Comparison of ENCODE assay signal across 12 mouse cellular contexts in the genomic region with DNA sequence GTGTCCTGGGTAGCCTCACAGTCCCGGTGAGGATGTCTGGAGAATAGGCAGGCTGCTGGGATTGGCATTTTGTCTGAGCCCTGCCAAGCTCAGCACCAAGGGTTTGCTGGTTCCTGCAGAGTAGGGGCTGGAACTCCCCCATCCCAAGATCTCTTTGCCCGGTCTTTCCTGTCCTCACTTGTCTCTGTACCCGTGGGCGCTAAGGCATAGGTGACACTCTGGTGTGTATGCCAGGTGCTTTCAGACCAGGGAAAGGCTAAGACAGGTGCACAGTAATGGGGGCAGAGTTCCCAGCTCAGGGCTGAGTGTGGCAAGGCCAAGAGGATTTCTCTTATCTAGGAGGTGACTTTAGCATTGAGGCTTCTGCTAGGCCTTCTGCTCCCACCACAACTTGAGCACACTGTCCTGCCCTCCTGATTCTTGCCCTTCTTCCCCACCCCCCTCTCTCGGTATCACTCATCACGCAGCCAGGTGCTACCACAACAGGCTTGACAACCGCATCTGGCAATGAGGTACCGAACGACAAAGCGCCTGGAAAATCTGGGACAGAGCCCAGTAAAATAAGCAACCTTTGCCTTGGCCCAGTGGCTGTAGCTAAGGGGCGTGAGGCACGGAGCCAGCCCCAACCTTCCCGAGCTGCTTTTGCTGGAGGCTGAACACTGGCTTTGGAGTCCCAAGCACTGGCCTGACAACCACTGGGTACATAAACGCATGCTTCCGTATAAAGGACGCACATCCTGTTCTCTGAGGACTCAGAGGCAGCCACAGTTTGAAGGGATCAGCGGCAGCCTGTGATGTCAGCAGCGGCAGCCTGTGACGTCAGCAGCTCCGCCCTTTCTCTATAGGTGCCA. TPM values are rescaled to one million over a fixed set of nuclear protein-coding genes. Genes with fewer than 3 reads are reported as not detected.
A peak's percentile ranks its signal among the peaks of the same experiment; 100 is the strongest.
DNase-seq lines count a peak whose midpoint lies in the region; ATAC-seq and TF ChIP-seq lines count a peak whose summit lies in the region.
"Had no signal": no experiment of that assay in that cellular context is flagged by ENCODE, and none has a peak within 500 bp of the region (broad histone marks: within the 10 kb centered on the region; RNA-seq: fewer than 3 reads in every experiment).

No protein-coding gene starts in this region.

- H3K4me2 ChIP-seq in intestine, embryonic 16.5 days (ENCODE audit: low read depth, low read length), result peak overlapping the region; percentile 51
- H3K4me2 ChIP-seq in liver, embryonic 12.5 days, result peak overlapping the region; percentile 45
- H3K4me2 ChIP-seq in hindbrain, embryonic 11.5 days (replicated peaks; ENCODE audit: low read depth, low read length), result no peak overlapping the region
- H3K4me2 ChIP-seq: forebrain, embryonic 12.5 days had no signal

- H3K9ac ChIP-seq in intestine, embryonic 16.5 days (ENCODE audit: low read depth, low read length), result peak overlapping the region; percentile 41; the same call in 1 of the 2 replicates
- no peak overlapping the region for H3K9ac ChIP-seq in liver, embryonic 12.5 days
- H3K9ac ChIP-seq in hindbrain, embryonic 11.5 days (ENCODE audit: low read depth, low read length), result no peak overlapping the region
- H3K9ac ChIP-seq: forebrain, embryonic 12.5 days had no signal

- peaks cover 65% of the 10 kb centered on the region for H3K27me3 ChIP-seq in heart, embryonic 10.5 days (ENCODE audit: insufficient read depth, poor library complexity, severe bottlenecking)
- H3K27me3 ChIP-seq in intestine, embryonic 16.5 days (replicated peaks; ENCODE audit: control insufficient read depth, insufficient read depth, low read length), result no peaks in the 10 kb centered on the region; the same call in 1 of the 2 replicates
- peaks cover 83% of the 10 kb centered on the region for H3K27me3 ChIP-seq in liver, embryonic 12.5 days (replicated peaks)
- peaks cover 20% of the 10 kb centered on the region for H3K27me3 ChIP-seq in hindbrain, embryonic 11.5 days (ENCODE audit: control insufficient read depth, insufficient read depth, low read length)

- peaks cover 33% of the 10 kb centered on the region for H3K4me1 ChIP-seq in heart, embryonic 10.5 days
- H3K4me1 ChIP-seq in intestine, embryonic 16.5 days (ENCODE audit: control insufficient read depth, insufficient read depth, low read length), result peaks cover 12% of the 10 kb centered on the region
- peaks cover 6% of the 10 kb centered on the region for H3K4me1 ChIP-seq in liver, embryonic 12.5 days
- peaks cover 4% of the 10 kb centered on the region; the same call in 1 of the 2 replicates for H3K4me1 ChIP-seq in hindbrain, embryonic 11.5 days (replicated peaks; ENCODE audit: control insufficient read depth, insufficient read depth, low read length)

- no peak overlapping the region for H3K27ac ChIP-seq in heart, embryonic 10.5 days
- H3K27ac ChIP-seq in intestine, embryonic 16.5 days (ENCODE audit: low read length), result no peak overlapping the region
- no peak overlapping the region for H3K27ac ChIP-seq in liver, embryonic 12.5 days
- no peak overlapping the region for H3K27ac ChIP-seq in layer of hippocampus, adult 2 months
- H3K27ac ChIP-seq in hindbrain, embryonic 11.5 days (ENCODE audit: low read depth, low read length), result no peak overlapping the region
- H3K27ac ChIP-seq: forebrain, embryonic 12.5 days had no signal

- peak; percentile 47 to 48 for DNase-seq in heart, postnatal 10 days
- no peak for DNase-seq in heart, embryonic 10.5 days (ENCODE audit: low spot score)
- DNase-seq in CD4-positive, CD25-positive, alpha-beta regulatory T cell, adult 2 months (ENCODE audit: low read depth, low spot score), result peak; percentile 70
- no peak for DNase-seq in layer of hippocampus, adult 2 months (ENCODE audit: low spot score in 2 of 2)
- no peak for DNase-seq in frontal cortex, postnatal 36 days (ENCODE audit: low spot score in 2 of 2)
- no peak for DNase-seq in hindbrain, embryonic 11.5 days (ENCODE audit: low spot score)
- DNase-seq: embryo, embryonic 11 days had no signal

- 0 out of 2 replicates have a peak, but pooled peaks cover 7% of the 10 kb centered on the region for H3K36me3 ChIP-seq in heart, embryonic 10.5 days
- H3K36me3 ChIP-seq in intestine, embryonic 16.5 days (ENCODE audit: control insufficient read depth, insufficient read depth, low read length), result peaks cover 10% of the 10 kb centered on the region
- peaks cover 42% of the 10 kb centered on the region for H3K36me3 ChIP-seq in liver, embryonic 12.5 days
- H3K36me3 ChIP-seq in hindbrain, embryonic 11.5 days (ENCODE audit: control insufficient read depth, insufficient read depth, low read length), result no peaks in the 10 kb centered on the region
- H3K36me3 ChIP-seq: forebrain, embryonic 12.5 days had no signal

- H3K4me3 ChIP-seq in heart, embryonic 10.5 days, result no peak overlapping the region
- peak overlapping the region; percentile 55 for H3K4me3 ChIP-seq in intestine, embryonic 16.5 days (ENCODE audit: low read length)
- no peak overlapping the region for H3K4me3 ChIP-seq in liver, embryonic 12.5 days
- no peak overlapping the region for H3K4me3 ChIP-seq in layer of hippocampus, adult 2 months
- H3K4me3 ChIP-seq in hindbrain, embryonic 11.5 days (ENCODE audit: low read depth, low read length), result no peak overlapping the region
- H3K4me3 ChIP-seq: forebrain, embryonic 12.5 days had no signal

- no peak for TF ChIP-seq CTCF in layer of hippocampus, adult 2 months (conservative IDR thresholded peaks at IDR 0.05)

- H3K9me3 ChIP-seq in heart, embryonic 10.5 days, result no peaks in the 10 kb centered on the region
- H3K9me3 ChIP-seq in intestine, embryonic 16.5 days (ENCODE audit: control insufficient read depth, low read length), result no peaks in the 10 kb centered on the region
- H3K9me3 ChIP-seq in liver, embryonic 12.5 days (replicated peaks), result no peaks in the 10 kb centered on the region
- H3K9me3 ChIP-seq in hindbrain, embryonic 11.5 days (ENCODE audit: control insufficient read depth, low read length), result no peaks in the 10 kb centered on the region
- H3K9me3 ChIP-seq: forebrain, embryonic 12.5 days had no signal

- no peak for ATAC-seq in intestine, embryonic 16.5 days
- no peak for ATAC-seq in liver, embryonic 12.5 days
- ATAC-seq in hindbrain, embryonic 11.5 days (ENCODE audit: low FRiP score), result no peak
- ATAC-seq: activated CD4-positive, CD25-positive, alpha-beta regulatory T cell, adult 4 months; midbrain, embryonic 16.5 days had no signal

- 72% methylated on average over 20 of the region's 20 CpGs for WGBS in heart, embryonic 10.5 days
- WGBS in intestine, embryonic 16.5 days, result 70% methylated on average over 20 of the region's 20 CpGs
- 64% methylated on average over 20 of the region's 20 CpGs for WGBS in liver, embryonic 12.5 days (ENCODE audit: insufficient replicate concordance)
- WGBS in hindbrain, embryonic 11.5 days, result 89% methylated on average over 20 of the region's 20 CpGs

- intact Hi-C loops in heart, postnatal 10 days (cut with DNase I), result no loop called here

RNA-seq across cellular contexts. Expression of a gene that starts 4.0 kb away (rescaled TPM):
- not detected for total RNA-seq in heart, postnatal 10 days (2021)
- 2.5 and 15.3 TPM in 2 replicates for polyA plus RNA-seq in heart, embryonic 10.5 days (2016; fragmentation: Nextera tagmentation; extraction: Ambion mirVana)
- polyA plus RNA-seq in intestine, embryonic 16.5 days (2015; fragmentation: Nextera tagmentation; extraction: Ambion mirVana), result 87.1 and 87.3 TPM in 2 replicates
- 20.1 and 22.0 TPM in 2 replicates for polyA plus RNA-seq in liver, embryonic 12.5 days (2016; fragmentation: Nextera tagmentation; extraction: Ambion mirVana)
- total RNA-seq in layer of hippocampus, adult 2 months (2021), result 1 to 10 TPM; 1.5 to 1.6 TPM
- 2.1 and 3.3 TPM in 2 replicates for polyA plus RNA-seq in hindbrain, embryonic 11.5 days (2014; fragmentation: Nextera tagmentation; extraction: Ambion mirVana)

RNA-seq across cellular contexts. Expression of a gene that starts 11.4 kb away (rescaled TPM):
- total RNA-seq in heart, postnatal 10 days (2021), result 10 to 100 TPM; 48.9 to 52.1 TPM
- 98.9 and 103 TPM in 2 replicates for polyA plus RNA-seq in heart, embryonic 10.5 days (2016; fragmentation: Nextera tagmentation; extraction: Ambion mirVana)
- 279 and 304 TPM in 2 replicates for polyA plus RNA-seq in intestine, embryonic 16.5 days (2015; fragmentation: Nextera tagmentation; extraction: Ambion mirVana)
- 64.8 and 67.4 TPM in 2 replicates for polyA plus RNA-seq in liver, embryonic 12.5 days (2016; fragmentation: Nextera tagmentation; extraction: Ambion mirVana)
- total RNA-seq in layer of hippocampus, adult 2 months (2021), result 10 to 100 TPM; 84.3 to 89.3 TPM
- polyA plus RNA-seq in hindbrain, embryonic 11.5 days (2014; fragmentation: Nextera tagmentation; extraction: Ambion mirVana), result 152 and 167 TPM in 2 replicates

RNA-seq across cellular contexts. Expression of a gene that starts 37.9 kb away (rescaled TPM):
- total RNA-seq in heart, postnatal 10 days (2021), result 10 to 100 TPM; 12.7 to 19.3 TPM
- polyA plus RNA-seq in heart, embryonic 10.5 days (2016; fragmentation: Nextera tagmentation; extraction: Ambion mirVana), result 47.4 and 70.6 TPM in 2 replicates
- polyA plus RNA-seq in intestine, embryonic 16.5 days (2015; fragmentation: Nextera tagmentation; extraction: Ambion mirVana), result 33.8 and 37.5 TPM in 2 replicates
- polyA plus RNA-seq in liver, embryonic 12.5 days (2016; fragmentation: Nextera tagmentation; extraction: Ambion mirVana), result 5.5 and 5.6 TPM in 2 replicates
- total RNA-seq in layer of hippocampus, adult 2 months (2021), result 1 to 10 TPM; 1.9 to 2.8 TPM
- polyA plus RNA-seq in hindbrain, embryonic 11.5 days (2014; fragmentation: Nextera tagmentation; extraction: Ambion mirVana), result 15.5 and 17.2 TPM in 2 replicates

RNA-seq across cellular contexts. Expression of a gene that starts 49.9 kb away (rescaled TPM):
- 10 to 100 TPM; 14.5 to 17.8 TPM for total RNA-seq in heart, postnatal 10 days (2021)
- 15.3 and 21.3 TPM in 2 replicates for polyA plus RNA-seq in heart, embryonic 10.5 days (2016; fragmentation: Nextera tagmentation; extraction: Ambion mirVana)
- polyA plus RNA-seq in intestine, embryonic 16.5 days (2015; fragmentation: Nextera tagmentation; extraction: Ambion mirVana), result 19.5 and 20.4 TPM in 2 replicates
- 3.5 and 3.8 TPM in 2 replicates for polyA plus RNA-seq in liver, embryonic 12.5 days (2016; fragmentation: Nextera tagmentation; extraction: Ambion mirVana)
- total RNA-seq in layer of hippocampus, adult 2 months (2021), result 10 to 100 TPM in 1 of 2 experiments, 1 to 10 TPM in 1; 9.1 to 10.3 TPM
- 4.3 and 4.5 TPM in 2 replicates for polyA plus RNA-seq in hindbrain, embryonic 11.5 days (2014; fragmentation: Nextera tagmentation; extraction: Ambion mirVana)

Comparison
In these comparisons a context has a peak if more than half of its experiments do, and no peak if none do; other contexts are left out.
1. DNase-seq: peak in heart, postnatal 10 days (2 of 2) and CD4-positive, CD25-positive, alpha-beta regulatory T cell, adult 2 months (single experiment); none in heart, embryonic 10.5 days (single experiment), layer of hippocampus, adult 2 months (0 of 2), frontal cortex, postnatal 36 days (0 of 2) and hindbrain, embryonic 11.5 days (single experiment).